Mouse (Mus musculus) fat pad, adult 2 months (tissue): ENCODE results near the gene Ifitm5.
"Not testable (repeated sequence)": the region's sequence is repeated elsewhere in the genome, so short reads cannot be mapped to it uniquely, and the experiment has no call there.

Experiments
- DNase-seq: peaks from one replicate; pipeline ENCODE4 v3.0.0-alpha.2; 2011; ENCODE audit warnings: low read depth, low spot score; ENCODE audit errors: extremely low read depth

Gene Ifitm5

DNA sequence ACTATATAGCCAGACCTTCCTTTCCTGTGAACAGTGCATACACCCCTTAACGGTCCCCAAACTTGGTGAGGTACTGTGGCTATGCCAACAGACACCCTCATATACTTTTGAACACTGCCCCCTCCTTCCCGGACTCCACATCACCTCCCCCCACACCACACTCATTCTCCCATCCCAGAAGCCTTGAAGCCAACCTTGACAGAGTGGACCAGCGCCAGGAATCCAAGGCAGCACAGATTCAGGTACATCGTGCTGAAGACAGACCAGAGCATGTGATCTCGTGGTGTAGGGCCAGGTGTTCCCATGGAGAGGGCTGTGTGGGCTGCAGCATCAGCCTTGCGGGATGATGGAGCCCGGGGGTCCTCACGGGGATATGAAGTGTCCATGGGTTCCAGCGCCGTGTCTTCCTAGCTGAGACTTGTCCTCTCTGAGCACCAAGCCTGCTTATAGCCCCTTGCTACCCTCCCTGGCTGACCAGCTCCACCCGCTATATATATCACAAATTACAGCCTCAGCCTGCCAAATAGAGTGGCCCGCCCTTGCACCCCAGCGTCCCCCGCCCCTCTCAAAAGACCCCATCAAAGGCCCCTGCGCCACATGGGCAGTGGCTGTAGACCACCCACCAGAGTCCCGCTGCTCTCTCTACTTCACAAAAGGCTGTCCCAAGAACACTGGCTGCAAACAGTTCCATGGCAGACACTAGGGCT lies at the start of gene Ifitm5:
Gene Ifitm5 (minus strand): TSS at position 468 of the 707 bp plus-strand sequence.
- no peak for DNase-seq

DNA sequence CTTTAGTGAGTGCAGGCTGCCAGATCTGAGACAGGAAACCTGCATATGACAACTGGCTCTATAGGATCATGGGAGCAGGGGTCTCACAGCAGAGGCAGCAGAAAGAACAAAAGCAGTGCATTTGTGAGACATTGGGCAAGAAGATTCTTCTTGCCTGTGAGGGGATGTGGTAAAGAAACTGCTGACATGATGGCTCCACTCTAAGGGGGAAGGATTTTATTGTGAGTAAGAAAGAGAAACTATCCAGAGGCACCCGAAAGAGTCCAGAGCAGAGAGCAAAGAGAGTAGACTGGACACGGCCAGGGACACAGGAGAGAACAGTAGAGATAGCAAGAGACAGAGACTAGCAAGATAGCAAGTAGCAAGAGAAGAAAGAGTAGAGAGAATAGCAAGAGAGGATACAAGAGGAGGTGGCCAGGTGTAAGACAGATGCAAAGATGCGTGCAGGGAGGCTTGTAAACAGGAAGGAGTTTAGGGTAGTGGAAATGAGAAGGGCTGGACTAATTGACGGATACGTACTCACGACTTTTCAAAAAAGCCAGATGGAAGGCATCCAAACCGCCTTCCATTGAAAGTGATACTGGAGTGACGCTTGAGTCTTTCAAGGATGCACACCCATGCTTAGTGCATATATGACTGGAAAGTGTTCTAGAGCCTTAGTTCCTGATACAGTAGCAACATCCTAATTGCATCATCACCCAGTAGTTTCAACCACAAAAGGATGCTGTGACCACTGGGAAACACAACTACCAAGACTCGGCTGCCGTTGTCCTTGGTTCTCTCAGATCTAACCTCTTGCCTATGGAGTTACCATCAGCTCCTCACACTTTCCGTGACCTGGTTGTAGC lies 49.0 kb upstream of the Ifitm5 start:
- no peak for DNase-seq

DNA sequence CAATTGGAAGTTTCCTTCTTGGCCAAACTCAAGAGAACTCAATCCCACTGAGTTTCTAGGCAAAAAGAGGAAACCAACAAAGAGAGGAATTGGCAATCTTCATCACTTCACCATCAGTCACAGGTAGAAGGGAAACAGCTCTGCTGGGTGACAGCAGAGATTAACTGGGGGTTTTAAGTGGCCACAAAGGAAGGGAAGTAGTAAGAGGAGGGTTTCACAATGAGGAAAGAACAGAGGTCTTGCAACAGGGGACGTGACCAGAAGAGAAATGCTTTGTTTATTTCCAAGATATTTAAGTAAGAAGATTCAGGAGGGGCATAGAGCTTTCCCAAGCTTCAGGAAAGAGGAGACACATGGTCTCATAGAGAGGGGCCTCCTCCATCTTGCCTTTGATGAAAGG lies 47.7 kb upstream of the Ifitm5 start:
- DNase-seq: no peak

DNA sequence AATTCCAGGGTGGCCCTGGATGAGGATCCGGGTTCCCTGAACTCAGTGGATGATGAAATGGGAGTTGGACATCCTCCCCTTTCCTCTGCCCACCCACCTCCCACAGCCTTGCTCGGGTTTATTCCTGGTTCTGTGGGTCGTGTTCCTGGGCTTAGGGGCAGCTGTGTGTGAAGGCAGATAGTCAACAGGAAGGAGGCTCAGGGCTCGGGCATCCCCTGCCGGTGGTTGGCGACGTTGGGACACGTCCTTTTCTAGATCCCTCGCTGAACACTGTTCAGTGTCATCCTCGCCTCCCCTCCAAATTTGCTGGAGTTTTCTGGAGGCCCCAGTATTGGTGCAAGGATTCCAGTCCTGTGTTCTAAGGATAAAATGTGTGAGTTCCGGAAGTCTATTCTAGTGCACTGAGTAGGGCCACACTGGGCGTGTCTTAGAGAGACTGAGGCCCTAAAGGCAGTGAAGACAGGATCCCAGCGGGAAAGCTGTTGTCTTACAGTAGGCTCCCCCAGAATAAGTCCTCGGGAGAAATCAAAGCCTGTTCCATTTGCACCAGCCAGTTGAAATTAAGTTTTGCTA lies 41.1 kb upstream of the Ifitm5 start:
- no peak for DNase-seq

DNA sequence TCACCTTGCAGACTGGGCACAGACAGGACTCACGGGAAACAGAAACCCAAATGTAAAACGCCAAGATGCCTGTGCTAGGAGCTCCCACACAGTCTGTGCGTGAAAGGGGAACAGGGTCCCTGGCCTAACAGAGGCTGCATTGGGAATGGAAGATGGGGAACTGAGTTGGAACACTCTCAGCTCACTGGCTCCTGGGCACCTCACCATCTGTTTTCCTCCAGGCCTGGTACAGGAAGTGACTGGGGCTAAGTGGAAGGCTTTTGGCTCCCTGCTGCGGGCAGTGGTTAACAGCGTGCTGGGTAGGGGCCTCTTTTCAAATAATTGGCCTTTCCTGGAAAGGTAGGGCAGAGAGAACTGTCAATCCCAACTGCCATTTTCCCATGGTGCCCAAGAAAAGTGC lies 40.5 kb upstream of the Ifitm5 start:
- no peak for DNase-seq

DNA sequence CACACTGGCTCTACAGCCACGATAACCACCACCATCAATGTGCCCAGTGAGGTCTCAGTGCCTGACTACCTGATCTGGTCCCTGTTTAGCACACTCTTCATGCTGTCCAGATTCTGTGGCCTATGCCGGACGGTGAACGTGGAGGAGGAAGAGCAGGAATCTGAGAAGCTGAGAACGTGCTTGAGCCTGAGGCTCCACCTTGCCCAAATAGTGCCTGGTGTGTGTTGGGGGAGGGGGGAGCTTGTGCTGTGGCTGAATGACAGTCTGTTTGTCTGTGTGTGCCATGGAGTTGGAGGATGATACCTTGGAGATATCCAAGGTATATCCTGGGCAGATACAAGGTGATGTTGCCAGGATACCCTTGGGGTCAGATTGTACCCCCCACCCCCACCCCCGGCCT lies 40.1 kb upstream of the Ifitm5 start:
- DNase-seq: no peak

DNA sequence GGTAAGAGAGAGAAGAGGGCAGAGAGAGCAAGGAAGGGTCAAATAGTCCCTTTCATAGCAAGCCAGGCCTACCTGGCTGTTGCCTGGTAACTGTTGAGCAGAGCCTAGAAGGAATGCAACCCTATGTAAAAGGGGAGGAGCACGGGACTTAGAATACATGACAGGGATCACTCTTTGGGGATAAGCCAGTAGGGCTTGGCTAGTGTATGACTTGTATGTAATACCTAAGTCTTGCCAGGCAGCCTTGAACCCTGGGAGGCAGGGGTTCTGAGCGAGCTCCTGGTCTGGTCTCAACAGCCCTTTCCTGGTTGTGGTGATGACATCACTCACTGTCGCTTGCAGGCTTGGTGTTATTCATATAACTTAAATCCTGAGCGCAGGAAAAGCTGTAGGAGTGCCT lies 38.9 kb upstream of the Ifitm5 start:
- peak; percentile 82 for DNase-seq

DNA sequence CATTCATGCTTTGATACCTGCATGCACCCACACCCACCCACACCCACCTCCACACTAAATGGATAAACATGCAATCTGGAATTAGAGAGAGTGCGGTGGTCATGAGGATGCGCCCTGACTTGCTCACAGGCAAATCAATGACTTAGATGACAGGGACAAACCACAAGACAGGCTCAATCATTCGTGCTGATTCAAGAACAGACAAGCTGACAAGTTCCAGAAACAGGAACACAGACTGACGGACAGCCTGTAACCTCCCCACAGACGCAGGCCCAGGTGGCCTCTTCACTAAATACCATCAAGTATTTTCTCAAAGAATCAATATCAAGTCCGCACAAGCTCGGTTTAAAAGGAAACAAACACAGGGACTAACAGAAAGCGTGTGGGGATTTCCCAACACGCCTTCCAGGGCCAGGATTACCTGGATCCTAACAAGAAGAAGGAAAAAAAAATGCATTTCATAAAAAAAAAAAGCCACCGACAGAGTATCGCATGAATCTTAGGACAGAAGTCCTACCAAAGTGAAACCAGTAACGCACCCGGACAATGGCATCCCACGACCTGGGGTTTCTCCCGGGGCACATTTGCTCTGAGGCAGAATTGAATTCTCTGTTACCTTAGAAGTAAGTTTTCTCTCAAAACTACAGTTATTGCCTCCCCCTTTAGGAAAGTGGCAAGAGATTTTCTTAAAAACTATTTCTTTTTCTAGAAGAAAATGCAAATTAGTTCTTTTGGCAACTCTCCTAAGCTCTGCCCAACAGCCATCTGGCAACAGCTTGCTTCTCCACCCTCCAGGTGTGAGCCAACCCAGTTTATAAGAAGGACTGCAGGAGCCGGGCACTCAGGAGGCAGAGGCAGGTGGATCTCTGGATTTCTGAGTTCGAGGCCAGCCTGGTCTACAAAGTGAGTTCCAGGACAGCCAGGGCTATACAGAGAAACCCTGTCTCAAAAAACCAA lies 37.4 kb upstream of the Ifitm5 start:
- peak; percentile 78 for DNase-seq

DNA sequence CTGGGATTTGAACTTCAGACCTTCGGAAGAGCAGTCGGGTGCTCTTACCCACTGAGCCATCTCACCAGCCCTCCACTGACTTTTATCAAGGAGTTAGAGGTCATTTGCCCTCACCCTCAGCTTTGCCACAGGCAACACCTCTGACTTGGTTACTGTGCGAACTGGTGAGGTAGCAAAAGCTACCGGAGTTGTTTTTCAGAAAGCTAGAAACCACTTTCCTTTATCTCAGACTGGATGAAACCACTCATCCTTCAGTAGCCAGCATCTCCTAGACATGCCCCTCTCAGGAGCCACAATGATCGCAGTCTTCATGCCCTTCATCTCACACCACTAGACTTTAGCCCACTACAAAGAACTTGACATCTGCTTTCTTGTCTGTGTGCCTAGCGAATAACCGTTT lies 32.9 kb upstream of the Ifitm5 start:
- no peak for DNase-seq

DNA sequence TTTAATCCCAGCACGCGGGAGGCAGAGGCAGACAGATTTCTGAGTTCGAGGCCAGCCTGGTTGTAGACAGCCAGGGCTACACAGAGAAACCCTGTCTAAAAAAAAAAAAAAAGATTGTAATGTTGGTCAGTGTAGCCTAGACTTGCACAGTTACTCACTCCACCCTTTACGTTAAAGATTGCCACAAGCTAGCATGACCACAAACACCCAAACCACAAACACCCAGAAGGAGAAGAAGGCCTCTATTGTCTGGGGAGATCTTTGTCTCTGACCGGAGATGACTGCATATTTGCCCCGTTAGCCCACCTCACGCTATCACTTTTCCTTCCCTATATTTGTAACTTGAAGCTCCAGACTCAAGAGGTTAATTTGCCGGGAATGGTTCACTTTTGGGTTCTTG lies 31.6 kb upstream of the Ifitm5 start:
- no peak for DNase-seq

DNA sequence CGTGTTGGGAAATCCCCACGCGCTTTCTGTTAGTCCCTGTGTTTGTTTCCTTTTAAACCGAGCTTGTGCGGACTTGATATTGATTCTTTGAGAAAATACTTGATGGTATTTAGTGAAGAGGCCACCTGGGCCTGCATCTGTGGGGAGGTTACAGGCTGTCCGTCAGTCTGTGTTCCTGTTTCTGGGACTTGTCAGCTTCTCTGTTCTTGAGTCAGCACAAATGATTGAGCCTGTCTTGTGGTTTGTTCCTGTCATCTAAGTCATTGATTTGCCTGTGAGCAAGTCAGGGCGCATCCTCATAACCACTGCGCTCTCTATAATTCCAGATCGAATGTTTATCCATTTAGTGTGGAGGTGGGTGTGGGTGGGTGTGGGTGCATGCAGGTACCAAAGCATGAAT lies 26.6 kb upstream of the Ifitm5 start:
- DNase-seq: not testable (repeated sequence)

DNA sequence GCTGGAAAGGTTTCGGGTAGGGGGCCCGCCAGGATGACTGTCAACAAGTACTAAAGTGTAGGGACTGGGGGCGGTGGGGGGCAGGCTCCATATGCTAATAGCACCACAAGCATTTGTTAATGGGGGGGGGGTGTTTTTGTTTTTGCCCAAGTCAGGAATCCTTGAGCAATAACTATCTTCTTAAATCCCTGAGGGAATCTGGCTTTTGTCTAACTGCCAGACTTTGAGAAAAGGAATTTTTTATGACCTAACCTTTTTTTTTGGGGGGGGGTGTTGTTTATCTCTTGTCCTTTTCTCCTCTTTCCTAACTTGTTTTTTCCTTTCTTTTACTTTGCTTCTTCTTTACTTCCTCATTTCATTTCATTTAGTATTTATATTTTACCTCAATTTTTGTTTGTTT lies 25.4 kb upstream of the Ifitm5 start:
- no peak for DNase-seq

DNA sequence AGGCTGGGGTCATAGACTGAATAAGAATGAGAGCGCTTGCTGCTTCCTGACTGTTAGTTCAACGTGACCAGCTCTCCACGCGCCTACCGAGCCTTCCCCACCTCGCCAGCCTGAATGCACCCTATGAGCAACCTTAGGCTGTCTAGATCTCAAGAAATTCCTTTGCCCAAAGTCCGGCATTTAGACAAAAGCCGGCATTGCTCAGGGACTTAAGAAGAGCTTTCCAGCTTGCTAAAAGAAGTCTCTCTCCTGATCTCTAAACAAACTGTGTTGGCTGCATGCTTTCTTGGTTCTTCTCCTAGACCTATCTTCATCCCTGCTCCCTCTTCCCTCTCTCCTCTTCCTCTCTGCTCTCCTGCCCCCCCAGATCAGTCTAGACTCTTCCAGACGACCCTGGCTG lies 24.8 kb upstream of the Ifitm5 start:
- no peak for DNase-seq

DNA sequence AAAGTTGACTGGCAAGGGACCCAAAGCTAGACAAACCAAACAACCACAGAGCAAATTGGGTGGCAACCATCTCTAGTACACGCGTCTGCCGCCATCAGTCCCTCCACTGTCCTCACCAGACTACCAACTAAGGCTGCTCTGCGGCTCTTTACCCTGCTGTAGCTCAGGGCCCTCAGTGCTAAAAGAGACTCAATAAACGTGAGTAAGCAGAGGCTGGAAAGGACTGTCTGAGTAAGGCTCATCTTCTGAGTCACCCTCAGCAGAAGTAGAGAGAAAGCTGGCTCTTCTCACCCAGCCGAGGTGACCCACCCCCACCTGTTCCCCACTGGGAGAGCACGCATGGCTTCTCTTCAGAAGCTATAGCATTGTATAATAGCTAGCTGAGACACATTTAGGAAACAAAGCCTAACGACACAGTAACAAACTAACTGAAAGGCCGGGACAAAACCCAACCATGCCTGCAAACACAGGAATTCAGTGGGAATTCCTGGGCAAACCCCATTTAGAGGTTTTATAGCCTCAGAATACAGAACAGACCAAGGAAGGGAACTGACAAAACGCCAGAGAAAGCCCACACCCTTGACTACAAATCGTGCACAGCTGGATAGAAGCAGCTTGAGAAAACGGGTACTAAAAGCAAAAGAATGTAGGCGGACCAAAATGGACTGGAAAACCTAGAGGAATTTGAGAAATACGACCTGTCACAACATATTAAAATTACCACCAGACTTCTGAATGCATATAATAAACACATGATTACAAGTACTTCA lies 23.5 kb upstream of the Ifitm5 start:
- DNase-seq: no peak

DNA sequence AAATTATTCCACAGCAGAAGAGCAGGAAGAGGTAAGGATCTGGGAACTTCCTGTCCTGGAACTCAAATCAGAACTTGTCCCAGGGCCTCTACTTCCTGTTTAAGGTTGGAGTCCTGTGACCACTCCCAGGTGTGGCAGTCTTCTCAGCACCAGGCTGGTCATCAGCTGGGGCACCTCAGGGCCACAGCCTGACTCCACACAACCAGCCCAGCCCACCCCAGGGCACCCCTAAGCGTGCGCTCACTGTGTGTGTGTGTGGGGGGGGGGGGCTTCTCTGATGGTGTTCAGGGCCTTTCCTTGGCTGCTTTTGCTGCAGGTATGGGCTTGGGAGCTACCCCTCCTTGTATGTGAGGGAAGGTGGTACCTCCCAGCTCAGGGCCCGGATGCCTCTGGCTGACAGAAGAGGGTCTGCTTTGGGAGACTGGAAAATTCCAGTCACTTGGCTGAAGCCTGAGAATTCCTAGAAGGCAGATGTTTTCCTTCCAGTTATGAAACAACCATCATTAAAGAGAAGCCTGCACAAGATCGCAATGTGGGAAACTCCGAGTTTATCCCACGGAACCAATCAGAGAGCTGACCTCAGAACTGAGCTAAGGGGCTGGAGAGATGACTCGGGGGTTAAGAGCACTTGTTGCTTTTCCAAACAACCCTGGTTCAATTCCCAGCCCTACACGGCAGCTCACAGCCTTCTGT lies 21.5 kb upstream of the Ifitm5 start:
- no peak for DNase-seq

DNA sequence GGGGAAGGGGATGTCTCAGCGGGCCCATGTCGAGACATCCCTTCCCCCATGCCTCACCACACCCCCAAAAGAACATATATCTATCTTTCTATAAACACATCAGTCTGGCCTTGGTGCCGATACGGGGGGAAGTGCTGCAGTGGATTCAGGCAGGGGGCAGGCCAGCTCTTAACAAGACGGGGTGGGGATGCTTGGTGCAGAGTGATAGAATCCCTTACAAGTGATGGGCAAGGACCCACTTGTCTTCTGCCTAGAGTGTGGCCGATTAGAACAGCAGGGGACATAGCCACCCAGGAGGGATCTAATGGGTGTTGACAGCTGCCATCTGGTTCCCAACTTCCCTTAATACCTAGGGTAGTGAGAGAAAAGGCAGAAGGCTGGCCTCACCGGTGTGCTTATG lies 20.8 kb upstream of the Ifitm5 start:
- DNase-seq: no peak

DNA sequence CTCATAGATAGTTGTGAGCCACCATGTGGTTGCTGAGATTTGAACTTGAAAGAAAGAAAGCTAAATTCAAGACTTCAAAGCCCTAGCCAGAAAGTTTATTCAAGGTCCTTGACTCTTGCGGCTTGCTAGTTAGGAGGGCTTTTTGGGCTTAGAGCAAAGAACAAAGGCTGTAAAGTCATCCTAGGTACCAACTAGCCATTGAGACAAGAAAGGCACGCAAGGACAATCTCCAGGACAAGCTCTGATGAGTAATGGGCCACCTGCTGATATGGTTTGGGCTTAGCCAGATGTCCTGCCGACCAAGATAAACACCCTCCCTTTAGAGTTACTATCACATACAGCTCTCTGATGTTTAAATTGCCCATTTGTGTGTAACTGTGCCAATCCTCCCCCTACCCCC lies 18.6 kb upstream of the Ifitm5 start:
- DNase-seq: not testable (repeated sequence)

DNA sequence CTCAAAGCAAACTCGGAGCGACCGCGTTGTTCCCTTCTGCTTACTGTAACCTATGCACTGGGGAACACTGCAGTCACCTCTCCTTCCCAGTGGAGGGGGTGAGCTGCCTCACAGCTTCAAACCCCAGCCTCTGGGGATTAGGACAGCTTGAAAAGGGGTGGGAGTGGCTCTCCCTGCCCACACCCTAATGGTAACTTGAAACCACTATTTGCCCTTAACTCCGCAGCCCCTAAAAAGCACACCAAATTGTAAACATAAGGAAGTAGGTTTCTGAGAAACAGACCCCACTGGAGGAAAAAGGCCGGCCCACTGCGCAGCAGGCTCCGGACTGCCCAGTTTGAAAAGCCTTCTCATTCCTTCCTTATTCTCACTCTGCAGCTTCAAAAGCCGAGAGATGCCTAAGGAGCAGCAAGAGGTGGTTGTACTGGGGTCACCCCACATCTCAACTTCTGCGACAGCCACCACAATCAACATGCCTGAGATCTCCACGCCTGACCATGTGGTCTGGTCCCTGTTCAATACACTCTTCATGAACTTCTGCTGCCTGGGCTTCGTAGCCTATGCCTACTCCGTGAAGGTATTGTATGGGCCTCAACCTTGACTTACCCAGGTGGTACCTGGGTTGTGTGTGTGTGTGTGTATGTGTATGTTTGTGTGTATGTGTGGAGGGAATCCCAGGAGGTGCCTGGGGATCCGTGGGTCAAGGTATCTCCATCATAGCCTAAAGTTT lies 17.9 kb upstream of the Ifitm5 start:
- no peak for DNase-seq

DNA sequence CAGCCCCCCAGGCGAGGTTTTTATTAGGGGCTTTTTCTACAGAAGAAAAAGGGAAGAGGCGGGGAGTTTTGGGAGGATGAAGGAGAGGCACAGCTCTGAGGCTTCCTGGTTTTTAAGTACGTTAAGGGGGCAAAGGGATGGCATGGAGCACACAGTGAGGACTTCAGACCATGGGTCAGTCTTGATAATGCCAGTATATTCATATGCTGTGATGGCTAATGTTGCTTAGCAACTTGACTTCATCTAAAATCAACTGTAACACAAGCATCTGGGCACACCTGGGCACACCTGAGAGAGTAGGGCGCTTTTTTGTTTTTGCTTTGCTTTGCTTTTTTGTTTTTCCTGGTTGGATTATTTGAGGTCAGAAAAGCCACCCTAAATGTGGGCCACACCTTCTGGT lies 16.8 kb upstream of the Ifitm5 start, which contains the start of gene Ifitm1:
Gene Ifitm1 (plus strand): TSS at position 301 of the 400 bp plus-strand sequence.
- DNase-seq: no peak
